In genomic region chr19:6839615-6840474, GRCm38 (mm10) we compare ENCODE assay signal across 8 mouse cellular contexts. TPM values are rescaled to one million over a fixed set of nuclear protein-coding genes. Genes with fewer than 3 reads are reported as not detected.
A peak's percentile ranks its signal among the peaks of the same experiment; 100 is the strongest.
DNase-seq lines count a peak whose midpoint lies in the region; ATAC-seq lines count a peak whose summit lies in the region.

No protein-coding gene starts in this region.

- H3K9ac ChIP-seq in embryonic facial prominence, embryonic 12.5 days = peak overlapping the region; percentile 63
- H3K9ac ChIP-seq in hindbrain, embryonic 13.5 days = peak overlapping the region; percentile 75
- peak overlapping the region; percentile 81 for H3K9ac ChIP-seq in limb, embryonic 13.5 days
- H3K9ac ChIP-seq in midbrain, embryonic 15.5 days = peak overlapping the region; percentile 64

- peak overlapping the region; percentile 71 for H3K4me3 ChIP-seq in embryonic facial prominence, embryonic 12.5 days
- peak overlapping the region; percentile 55 for H3K4me3 ChIP-seq in hindbrain, embryonic 13.5 days
- peak overlapping the region; percentile 80 for H3K4me3 ChIP-seq in limb, embryonic 13.5 days
- peak overlapping the region; percentile 57 for H3K4me3 ChIP-seq in midbrain, embryonic 15.5 days

- no peak overlapping the region for H3K27ac ChIP-seq in embryonic facial prominence, embryonic 12.5 days
- H3K27ac ChIP-seq in hindbrain, embryonic 13.5 days = no peak overlapping the region
- H3K27ac ChIP-seq in limb, embryonic 13.5 days = no peak overlapping the region
- H3K27ac ChIP-seq in midbrain, embryonic 15.5 days = 0 out of 2 replicates have a peak overlapping the region, but pooled peaks have one; percentile 1

- 0 out of 2 replicates have a peak, but pooled peaks cover 3% of the 10 kb centered on the region for H3K36me3 ChIP-seq in embryonic facial prominence, embryonic 12.5 days
- H3K36me3 ChIP-seq in hindbrain, embryonic 13.5 days = no peaks in the 10 kb centered on the region
- H3K36me3 ChIP-seq in limb, embryonic 13.5 days = peaks cover 29% of the 10 kb centered on the region
- no peaks in the 10 kb centered on the region for H3K36me3 ChIP-seq in midbrain, embryonic 15.5 days (replicated peaks)

- peaks cover 14% of the 10 kb centered on the region for H3K4me1 ChIP-seq in embryonic facial prominence, embryonic 12.5 days
- H3K4me1 ChIP-seq in hindbrain, embryonic 13.5 days (replicated peaks) = peaks cover 23% of the 10 kb centered on the region
- H3K4me1 ChIP-seq in limb, embryonic 13.5 days = peaks cover 19% of the 10 kb centered on the region
- H3K4me1 ChIP-seq in midbrain, embryonic 15.5 days = peaks cover 18% of the 10 kb centered on the region

- H3K27me3 ChIP-seq in embryonic facial prominence, embryonic 12.5 days = peaks cover 50% of the 10 kb centered on the region
- peaks cover 95% of the 10 kb centered on the region for H3K27me3 ChIP-seq in hindbrain, embryonic 13.5 days
- peaks cover 98% of the 10 kb centered on the region for H3K27me3 ChIP-seq in limb, embryonic 13.5 days
- H3K27me3 ChIP-seq in midbrain, embryonic 15.5 days (replicated peaks) = peaks cover 29% of the 10 kb centered on the region

- H3K9me3 ChIP-seq in embryonic facial prominence, embryonic 12.5 days = no peaks in the 10 kb centered on the region
- H3K9me3 ChIP-seq in hindbrain, embryonic 13.5 days = no peaks in the 10 kb centered on the region
- no peaks in the 10 kb centered on the region for H3K9me3 ChIP-seq in limb, embryonic 13.5 days
- H3K9me3 ChIP-seq in midbrain, embryonic 15.5 days = no peaks in the 10 kb centered on the region

- H3K4me2 ChIP-seq in embryonic facial prominence, embryonic 12.5 days (replicated peaks) = peak overlapping the region; percentile 89
- peak overlapping the region; percentile 94 for H3K4me2 ChIP-seq in hindbrain, embryonic 13.5 days
- peak overlapping the region; percentile 94 for H3K4me2 ChIP-seq in limb, embryonic 13.5 days (replicated peaks)
- peak overlapping the region; percentile 99 for H3K4me2 ChIP-seq in midbrain, embryonic 15.5 days

- ATAC-seq in embryonic facial prominence, embryonic 12.5 days (ENCODE audit: insufficient number of reproducible peaks, insufficient read depth, low FRiP score, low TSS enrichment) = 0 out of 2 replicates have a peak, but pooled peaks have one; percentile 37
- ATAC-seq in hindbrain, embryonic 13.5 days (ENCODE audit: low FRiP score) = peak; percentile 56
- ATAC-seq in limb, embryonic 13.5 days (ENCODE audit: low FRiP score, low read depth) = peak; percentile 18; the same call in 1 of the 2 replicates
- ATAC-seq in midbrain, embryonic 15.5 days (replicated peaks) = peak; percentile 74

- WGBS in embryonic facial prominence, embryonic 12.5 days = under 1% methylated on average over 46 of the region's 46 CpGs
- 1% methylated on average over 39 of the region's 46 CpGs for WGBS in hindbrain, embryonic 13.5 days
- under 1% methylated on average over 46 of the region's 46 CpGs for WGBS in limb, embryonic 13.5 days
- WGBS in midbrain, embryonic 15.5 days = under 1% methylated on average over 43 of the region's 46 CpGs

- DNase-seq in embryo, embryonic 10.5 days (ENCODE audit: low spot score) = peak; percentile 40
- no peak for DNase-seq in embryo, embryonic 10 days (ENCODE audit: low spot score)
- peak; percentile 39 for DNase-seq in Muller cell, postnatal 12 days (ENCODE audit: inconsistent ontology term)
- DNase-seq in thymus, postnatal 25 days = peak; percentile 44

RNA-seq across cellular contexts. Expression of gene Rps6ka4, which starts 0.6 kb away (rescaled TPM):
- 17.8 and 19.5 TPM in 2 replicates for polyA plus RNA-seq in embryonic facial prominence, embryonic 12.5 days (2016; fragmentation: Nextera tagmentation; extraction: Ambion mirVana)
- 7.0 and 7.3 TPM in 2 replicates for polyA plus RNA-seq in hindbrain, embryonic 13.5 days (2015; fragmentation: Nextera tagmentation; extraction: Ambion mirVana)
- polyA plus RNA-seq in limb, embryonic 13.5 days (2015; fragmentation: Nextera tagmentation; extraction: Ambion mirVana) = 20.7 and 21.4 TPM in 2 replicates
- 10.5 and 11.9 TPM in 2 replicates for polyA plus RNA-seq in midbrain, embryonic 15.5 days (2015; fragmentation: Nextera tagmentation; extraction: Ambion mirVana)

RNA-seq across cellular contexts. Expression of gene Ccdc88b, which starts 18.2 kb away (rescaled TPM):
- 0.69 and 0.70 TPM in 2 replicates for polyA plus RNA-seq in embryonic facial prominence, embryonic 12.5 days (2016; fragmentation: Nextera tagmentation; extraction: Ambion mirVana)
- polyA plus RNA-seq in hindbrain, embryonic 13.5 days (2015; fragmentation: Nextera tagmentation; extraction: Ambion mirVana) = 1.0 and 1.1 TPM in 2 replicates
- 1.1 and 1.2 TPM in 2 replicates for polyA plus RNA-seq in limb, embryonic 13.5 days (2015; fragmentation: Nextera tagmentation; extraction: Ambion mirVana)
- 0.54 and 0.56 TPM in 2 replicates for polyA plus RNA-seq in midbrain, embryonic 15.5 days (2015; fragmentation: Nextera tagmentation; extraction: Ambion mirVana)

Comparison
In these comparisons a context has a peak if more than half of its experiments do, and no peak if none do; other contexts are left out.
1. ATAC-seq: peak in every context shown above with its lines; median percentile 74 in midbrain, embryonic 15.5 days; 56 in hindbrain, embryonic 13.5 days; 37 in embryonic facial prominence, embryonic 12.5 days; 18 in limb, embryonic 13.5 days.